Mouse (Mus musculus) thymus, adult 2 months (tissue): ENCODE measurements around the gene Arhgap5. TPM values are rescaled to one million over a fixed set of nuclear protein-coding genes. Genes with fewer than 3 reads are reported as not detected.

Experiments
- DNase-seq: peaks from one replicate; pipeline ENCODE4 v3.0.0; 2021
- H3K27ac ChIP-seq: fragments of 200-500 bp; 2 replicates; pipeline ENCODE4 v1.5.1; 2012; ENCODE audit warnings: low read length, control low read depth; ENCODE audit not compliant: control insufficient read depth, insufficient read depth
- H3K27me3 ChIP-seq: fragments of 200-500 bp; 2 replicates; pipeline ENCODE4 v1.6.1; 2012; ENCODE audit warnings: mild to moderate bottlenecking, low read length, moderate library complexity, mixed read lengths; ENCODE audit not compliant: control insufficient read depth, insufficient read depth
- H3K36me3 ChIP-seq: fragments of 200-500 bp; 2 replicates; pipeline ENCODE4 v1.6.1; 2012; ENCODE audit warnings: mild to moderate bottlenecking, low read length, moderate library complexity; ENCODE audit not compliant: control insufficient read depth, insufficient read depth
- H3K4me1 ChIP-seq: fragments of 200-500 bp; replicated peaks from 2 replicates; pipeline ENCODE4 v1.6.1; 2012; ENCODE audit warnings: low read length; ENCODE audit not compliant: control insufficient read depth, insufficient read depth
- H3K4me3 ChIP-seq: fragments of 200-500 bp; 2 replicates; pipeline ENCODE4 v1.5.1; 2012; ENCODE audit warnings: mild to moderate bottlenecking, low read length, control low read depth, moderate library complexity; ENCODE audit not compliant: control insufficient read depth, insufficient read depth
- CTCF ChIP-seq: fragments of 200-500 bp; IDR thresholded peaks from 2 replicates; pipeline ENCODE4 v1.5.1; 2012; ENCODE audit warnings: mild to moderate bottlenecking, control low read depth, low read length, moderate library complexity, borderline replicate concordance; ENCODE audit not compliant: control insufficient read depth, poor library complexity, insufficient read depth; ENCODE audit errors: extremely low read depth
- POLR2A ChIP-seq: fragments of 200-500 bp; IDR thresholded peaks from 2 replicates; pipeline ENCODE4 v1.6.1; 2012; ENCODE audit warnings: mild to moderate bottlenecking, low read length, control low read depth, moderate library complexity; ENCODE audit not compliant: control insufficient read depth, poor library complexity, insufficient read depth; ENCODE audit errors: extremely low read depth
- WGBS: fragments of 180-500 bp; shearing (Covaris S2); methylation state at CpG from one replicate; pipeline ENCODE4 v1.1.7; 2018; 5-methylcytosine and 5-hydroxymethylcytosine counted together
- polyA plus RNA-seq: library from polyadenylated mRNA; depleted of rRNA; stranded (reverse); fragments of >200 nt; gene quantifications from 2 replicates; pipeline ENCODE4 v1.2.3, GENCODE M21; 2012; rRNA removed

Gene Arhgap5
- 0.80 and 1.3 TPM in 2 replicates for polyA plus RNA-seq

DNA sequence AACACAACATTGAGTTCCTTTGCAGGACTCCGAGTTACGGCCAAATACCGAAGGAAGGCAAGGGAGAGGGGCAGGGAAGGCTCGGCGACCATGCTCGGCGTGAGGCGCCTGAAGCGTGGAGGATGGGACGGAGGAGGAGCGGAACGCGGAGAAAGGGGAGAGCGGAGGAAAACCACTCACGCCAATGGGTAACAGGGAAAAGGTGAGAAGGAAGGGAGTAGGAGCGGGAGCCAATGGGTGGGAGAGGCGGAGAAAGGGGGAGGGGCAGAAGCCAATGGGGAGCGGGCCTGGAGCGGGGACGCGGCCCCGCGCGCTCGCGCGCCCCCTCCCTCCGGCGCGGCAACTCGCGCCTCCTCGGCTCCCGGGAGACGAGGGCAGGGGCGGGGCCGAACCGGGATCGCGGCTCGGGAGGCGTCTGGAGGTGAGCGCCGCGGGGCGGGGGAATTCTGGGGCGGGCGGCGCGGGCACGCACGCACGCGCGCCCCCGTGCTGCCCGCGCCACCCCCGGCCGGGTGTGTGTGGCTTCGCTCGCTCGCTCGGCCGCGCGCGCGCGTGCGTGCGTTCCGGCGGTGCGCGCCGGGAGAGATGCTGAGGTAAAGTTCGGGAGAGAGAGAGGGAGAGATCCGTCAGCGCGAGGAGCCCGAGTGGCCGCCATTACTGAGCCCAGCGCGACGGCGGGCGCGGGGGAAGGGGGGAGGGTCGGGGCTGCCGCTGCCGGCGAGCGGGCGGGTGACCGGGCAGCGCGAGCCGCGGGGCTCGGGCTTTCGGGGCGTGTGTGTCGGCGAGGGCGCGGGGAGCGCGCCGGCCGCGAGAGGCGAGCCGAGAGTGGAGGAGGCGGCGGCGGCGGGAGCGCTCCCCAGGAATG lies at the start of gene Arhgap5:
Arhgap5 (plus strand) TSS at position 517 of the 865 bp plus-strand sequence.
- peak; percentile 9; the same call in 1 of the 2 replicates for TF ChIP-seq CTCF
- peak; percentile 31; the same call in 1 of the 2 replicates for TF ChIP-seq POLR2A
- Histone ChIP-seq H3K4me3 (peak within 1 kb of the TSS; percentile 52), H3K27me3 (no peaks in the 10 kb centered on the region), H3K36me3 (no peaks in the 10 kb centered on the region), H3K4me1 (peaks cover 4% of the 10 kb centered on the region), H3K27ac (no peak within 1 kb of the TSS)
- DNase-seq = peak; percentile 75
- WGBS = under 1% methylated on average over 100 of the region's 119 CpGs

DNA sequence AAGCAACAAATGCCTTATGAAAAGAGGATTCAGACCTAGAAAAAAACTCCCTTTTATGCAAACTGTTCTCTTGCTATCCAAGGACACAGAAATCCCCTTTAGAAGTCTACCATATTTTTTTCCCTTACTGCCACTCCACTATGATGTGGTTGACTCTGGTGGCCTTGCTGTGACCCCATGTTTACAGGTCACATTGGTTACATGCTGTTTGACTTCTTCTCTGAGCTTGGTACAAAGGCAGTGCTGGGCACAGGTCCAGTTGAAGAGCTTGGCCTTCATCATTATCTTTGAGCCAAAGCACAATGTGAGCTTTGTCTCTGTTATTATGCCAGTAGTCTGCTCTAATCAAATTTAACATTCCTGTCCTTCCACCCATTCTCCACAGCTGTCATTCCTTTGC lies 39.2 kb upstream of the Arhgap5 start:
- Histone ChIP-seq H3K4me1 (no peaks in the 10 kb centered on the region), H3K36me3 (no peaks in the 10 kb centered on the region), H3K27me3 (no peaks in the 10 kb centered on the region), H3K27ac (no peak overlapping the region), H3K4me3 (no peak overlapping the region)
- DNase-seq = no peak
- TF ChIP-seq CTCF (no peak), POLR2A (no peak)

DNA sequence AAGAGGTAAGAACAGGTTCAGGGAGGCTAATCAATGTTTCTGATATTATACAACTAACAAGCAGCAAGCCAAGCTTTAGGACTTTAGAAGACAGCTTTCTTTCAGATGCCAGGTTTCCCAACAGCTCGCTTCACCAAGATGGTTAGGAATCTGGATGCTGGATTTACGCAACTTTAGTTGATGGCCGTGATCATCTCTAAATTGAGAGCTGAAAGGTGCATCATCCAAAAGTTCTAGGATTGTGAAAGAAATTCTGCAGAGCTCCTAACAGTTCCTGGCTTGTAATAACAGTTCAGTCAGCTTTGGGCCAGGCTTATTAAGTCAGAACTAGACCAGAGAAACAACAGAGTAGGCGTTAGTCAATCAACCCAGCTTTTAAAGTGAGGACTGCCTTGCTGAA lies 32.2 kb upstream of the Arhgap5 start:
- Histone ChIP-seq H3K27ac (no peak overlapping the region), H3K4me1 (no peaks in the 10 kb centered on the region), H3K4me3 (no peak overlapping the region), H3K36me3 (no peaks in the 10 kb centered on the region), H3K27me3 (no peaks in the 10 kb centered on the region)
- TF ChIP-seq POLR2A (no peak), CTCF (no peak)
- 91% methylated on average over 4 of the region's 4 CpGs for WGBS
- no peak for DNase-seq

DNA sequence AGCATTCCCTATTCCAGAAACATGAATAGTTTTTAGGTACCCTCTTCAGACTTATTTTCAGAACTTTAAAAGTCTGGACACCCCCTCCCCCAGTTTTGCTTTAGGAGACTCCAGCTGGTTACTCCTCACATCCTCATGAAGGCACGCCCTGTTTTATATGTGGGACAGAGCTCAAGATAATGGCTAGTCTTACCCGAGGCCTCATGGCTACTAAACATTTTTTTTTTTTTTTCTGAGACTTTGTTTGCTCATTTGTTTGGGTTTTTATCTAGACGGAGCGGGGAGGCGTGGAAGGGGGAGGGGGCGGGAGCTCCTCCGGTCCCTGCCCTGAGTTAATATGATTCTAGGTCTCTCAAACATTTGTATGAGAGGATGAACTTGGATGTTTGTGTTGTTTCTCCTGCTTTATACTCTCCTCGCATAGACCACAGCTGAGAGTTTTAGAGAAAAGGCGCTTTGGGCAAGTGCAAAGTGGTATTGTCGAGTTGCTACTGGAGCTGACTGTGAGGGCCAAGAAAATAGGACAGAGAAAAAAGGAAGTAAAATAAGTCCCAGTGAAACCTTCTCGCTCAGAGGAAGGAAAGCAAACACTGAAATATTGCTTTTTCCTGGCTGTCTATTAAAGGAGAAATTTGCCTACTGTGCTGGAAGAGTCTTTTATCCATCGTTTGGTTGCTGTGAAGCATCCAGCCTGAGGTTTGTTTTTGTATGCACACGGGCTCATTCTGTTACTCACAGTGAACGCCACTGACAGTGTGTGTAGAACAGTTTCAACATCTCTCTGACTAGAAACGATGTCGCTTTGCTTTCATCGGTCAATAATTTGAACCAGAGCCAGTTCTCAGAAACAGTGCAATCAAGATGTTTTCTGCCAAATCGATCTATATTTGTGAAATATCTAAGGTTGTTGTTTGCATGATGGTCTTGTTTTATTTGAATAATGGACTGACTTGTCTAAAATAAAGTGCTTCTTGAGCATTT lies 29.5 kb upstream of the Arhgap5 start:
- H3K4me1 ChIP-seq = no peaks in the 10 kb centered on the region
- TF ChIP-seq POLR2A = no peak
- TF ChIP-seq CTCF = no peak
- WGBS = 60% methylated on average over 18 of the region's 18 CpGs
- DNase-seq = no peak
- H3K27me3 ChIP-seq = no peaks in the 10 kb centered on the region
- no peaks in the 10 kb centered on the region for H3K36me3 ChIP-seq
- no peak overlapping the region for H3K4me3 ChIP-seq
- no peak overlapping the region for H3K27ac ChIP-seq

DNA sequence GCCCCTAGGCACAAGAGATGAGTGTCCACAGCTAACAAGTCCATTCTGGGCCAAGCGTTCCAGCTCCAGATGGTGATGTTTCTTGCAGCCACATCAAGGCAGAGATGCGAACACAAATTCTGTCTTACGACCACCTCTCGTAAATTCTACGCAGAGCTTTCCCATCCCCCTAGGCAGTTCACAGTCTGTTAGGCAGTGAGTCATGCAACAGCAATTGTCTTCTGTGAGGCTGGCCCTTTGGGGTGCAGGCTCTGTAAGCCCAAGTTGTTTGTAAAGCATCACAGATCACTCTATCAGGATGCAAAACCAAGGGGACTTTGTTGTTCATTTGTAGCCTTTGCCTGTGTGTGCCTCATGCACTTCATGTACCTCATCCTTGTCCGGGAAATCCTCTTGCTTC lies 27.7 kb upstream of the Arhgap5 start:
- WGBS = 96% methylated on average over 6 of the region's 6 CpGs
- 0 out of 2 replicates have a peak, but pooled peaks cover 2% of the 10 kb centered on the region for H3K4me1 ChIP-seq
- no peak for DNase-seq
- no peak for TF ChIP-seq POLR2A
- no peak for TF ChIP-seq CTCF
- no peaks in the 10 kb centered on the region for H3K27me3 ChIP-seq
- no peak overlapping the region for H3K27ac ChIP-seq
- H3K36me3 ChIP-seq = no peaks in the 10 kb centered on the region
- H3K4me3 ChIP-seq = no peak overlapping the region

DNA sequence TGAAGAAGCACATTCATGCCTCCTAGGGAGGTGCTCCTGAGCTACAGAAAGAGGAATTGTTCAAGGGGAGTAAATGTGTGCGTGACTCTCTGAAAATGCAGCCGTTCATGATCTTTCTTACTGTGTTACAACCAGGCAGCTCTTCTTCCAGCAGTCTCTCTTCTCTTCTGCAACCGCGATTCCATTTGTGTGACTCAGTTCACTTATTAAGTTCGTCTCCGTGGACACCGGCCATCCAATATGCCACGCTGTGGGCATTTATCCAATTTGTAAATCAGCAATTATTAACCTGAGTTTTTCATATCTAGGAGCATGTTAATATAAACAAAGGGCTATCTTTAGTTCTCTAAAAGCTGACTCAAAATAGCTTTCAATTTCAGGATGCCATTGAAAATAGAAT lies 25.2 kb upstream of the Arhgap5 start:
- no peak overlapping the region for H3K27ac ChIP-seq
- WGBS = 96% methylated on average over 8 of the region's 8 CpGs
- TF ChIP-seq POLR2A (no peak), CTCF (no peak)

More for the DNA sequence above, 25.2 kb upstream of the Arhgap5 start:
- no peak overlapping the region for H3K4me3 ChIP-seq
- no peak for DNase-seq
- H3K36me3 ChIP-seq = no peaks in the 10 kb centered on the region
- H3K27me3 ChIP-seq = no peaks in the 10 kb centered on the region
- H3K4me1 ChIP-seq = 0 out of 2 replicates have a peak, but pooled peaks cover 2% of the 10 kb centered on the region
